Mouse (Mus musculus) cerebellum, postnatal 25 days (tissue): ENCODE results near the gene Trim25.
A peak's percentile ranks its signal among the peaks of the same experiment; 100 is the strongest.

Experiments
- DNase-seq, 2 experiments: peaks; one replicate each; pipeline ENCODE4 v3.0.0; 2021; ENCODE audit warnings: mixed read lengths in 2 of 2

Gene Trim25

DNA sequence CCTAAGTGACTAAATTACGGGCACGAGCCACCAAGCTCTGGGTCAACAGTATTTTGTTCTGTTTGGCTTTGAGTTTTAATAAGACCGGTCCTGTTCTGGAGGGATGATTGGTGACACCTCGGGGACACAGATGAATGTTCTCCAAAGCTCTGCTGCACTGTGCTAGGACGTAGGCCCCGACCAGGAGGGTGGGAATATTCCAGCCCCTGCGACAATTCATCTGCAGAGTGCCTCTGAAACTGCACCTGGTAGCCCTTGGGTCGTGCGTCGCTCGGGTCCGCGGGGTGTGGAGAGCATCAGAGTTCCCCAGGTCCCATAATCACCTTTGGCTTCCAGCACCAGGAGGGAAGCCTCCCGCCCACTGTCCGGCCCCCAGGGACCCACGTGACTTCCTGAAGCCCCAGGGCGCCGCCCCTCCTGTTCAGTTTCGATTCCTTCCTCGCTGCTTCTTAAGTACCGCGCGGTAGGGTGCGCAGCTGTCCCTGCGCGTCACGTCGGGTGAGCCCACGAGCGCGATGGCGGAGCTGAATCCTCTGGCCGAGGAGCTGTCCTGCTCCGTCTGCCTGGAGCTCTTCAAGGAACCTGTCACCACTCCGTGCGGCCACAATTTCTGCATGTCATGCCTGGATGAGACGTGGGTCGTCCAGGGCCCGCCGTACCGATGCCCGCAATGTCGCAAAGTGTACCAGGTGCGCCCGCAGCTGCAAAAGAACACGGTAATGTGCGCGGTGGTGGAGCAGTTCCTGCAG lies at the start of gene Trim25:
Gene Trim25, plus strand, starts transcription at position 403 of the 749 bp plus-strand sequence.
- DNase-seq, result peak in 1 of 2 experiments; percentile 25

DNA sequence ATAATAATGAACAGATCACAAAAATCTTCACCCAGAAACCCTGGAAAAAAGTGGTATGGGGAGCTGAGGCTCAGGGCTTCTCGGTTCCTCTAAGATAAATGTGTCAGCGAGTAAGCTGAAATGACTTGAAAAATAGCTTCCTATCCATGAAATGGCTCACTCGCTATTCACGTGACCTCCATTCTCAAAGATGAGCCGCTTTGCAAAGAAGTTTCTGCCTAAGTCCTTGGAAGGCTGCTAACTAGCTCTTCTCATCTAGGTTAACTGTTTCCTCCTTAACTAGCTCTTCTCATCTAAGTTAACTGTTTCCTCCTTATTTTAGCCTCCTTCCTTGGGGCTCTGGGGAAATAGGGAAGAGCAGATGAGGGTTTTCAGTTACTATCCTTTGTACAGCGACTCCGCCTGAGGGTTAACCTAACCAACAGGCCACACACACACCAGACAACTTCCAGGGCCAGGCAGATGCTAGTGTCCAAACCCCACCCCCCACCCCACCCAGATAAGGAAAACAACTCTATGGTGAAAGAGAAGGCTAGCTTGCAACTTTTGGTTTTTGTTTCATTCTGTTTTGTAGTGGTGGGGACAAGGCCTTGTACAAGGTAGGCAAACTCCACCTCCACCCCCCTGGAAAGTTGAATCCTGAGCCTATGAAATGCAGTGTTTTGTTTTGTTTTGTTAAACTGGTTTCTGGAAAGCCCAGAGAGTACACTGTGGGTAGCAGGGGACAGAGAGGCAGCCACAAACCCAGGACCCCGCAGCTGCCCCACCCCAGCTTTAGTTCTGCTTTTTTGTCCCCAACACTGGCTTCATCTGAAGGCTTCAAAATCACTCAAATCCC lies 49.2 kb upstream of the Trim25 start:
- DNase-seq, result no peak

DNA sequence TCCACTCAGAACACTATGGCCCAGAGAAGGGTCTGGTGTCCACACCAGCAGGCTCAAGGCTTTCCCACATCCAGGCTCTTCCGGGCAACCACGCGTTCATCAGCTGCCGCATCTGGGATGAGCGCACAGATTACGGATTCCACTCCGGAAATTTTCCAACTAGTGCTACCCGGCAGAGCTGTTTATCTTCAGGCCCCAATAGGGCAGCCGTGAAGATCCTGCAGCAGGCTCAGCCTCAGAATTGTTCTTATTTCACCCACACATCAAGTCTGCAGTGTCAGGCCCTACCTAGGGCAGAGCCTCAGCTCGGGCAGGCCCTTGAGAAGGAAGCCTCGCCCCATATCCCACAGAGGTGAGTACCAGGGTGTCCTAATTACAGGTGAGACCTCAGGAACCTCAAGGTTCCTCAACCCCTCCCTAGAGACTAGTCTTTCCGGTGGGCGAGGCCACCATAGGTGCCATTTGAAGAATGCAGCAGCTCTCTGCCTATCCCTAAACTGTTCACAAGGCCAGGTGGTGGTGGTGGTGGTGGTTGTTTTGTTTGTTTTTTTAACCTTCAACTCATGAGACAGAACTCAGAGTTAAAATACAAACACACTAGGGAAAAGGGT lies 48.4 kb upstream of the Trim25 start:
- no peak for DNase-seq

DNA sequence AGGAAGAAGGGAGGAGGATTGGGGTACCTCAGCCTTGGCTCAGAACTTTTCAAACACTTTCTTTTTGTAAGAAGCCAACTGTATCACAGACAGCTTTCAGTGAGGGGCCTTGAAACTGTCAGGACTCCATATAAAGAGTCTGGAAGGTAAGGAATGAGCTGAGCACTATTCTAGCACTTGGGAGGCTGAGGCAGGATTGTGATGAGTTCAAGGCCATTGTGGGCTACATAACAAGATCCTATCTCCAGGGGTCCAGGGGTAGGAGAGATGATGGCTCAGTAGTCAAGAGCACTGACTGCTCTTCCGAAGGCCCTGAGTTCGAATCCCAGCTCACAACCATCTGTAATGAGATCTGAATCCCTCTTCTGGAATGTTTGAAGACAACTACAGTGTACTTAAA lies 47.6 kb upstream of the Trim25 start:
- no peak for DNase-seq

GRCm38 (mm10) chr11:88952117-88952516 lies 47.1 kb upstream of the Trim25 start:
- no peak for DNase-seq

DNA sequence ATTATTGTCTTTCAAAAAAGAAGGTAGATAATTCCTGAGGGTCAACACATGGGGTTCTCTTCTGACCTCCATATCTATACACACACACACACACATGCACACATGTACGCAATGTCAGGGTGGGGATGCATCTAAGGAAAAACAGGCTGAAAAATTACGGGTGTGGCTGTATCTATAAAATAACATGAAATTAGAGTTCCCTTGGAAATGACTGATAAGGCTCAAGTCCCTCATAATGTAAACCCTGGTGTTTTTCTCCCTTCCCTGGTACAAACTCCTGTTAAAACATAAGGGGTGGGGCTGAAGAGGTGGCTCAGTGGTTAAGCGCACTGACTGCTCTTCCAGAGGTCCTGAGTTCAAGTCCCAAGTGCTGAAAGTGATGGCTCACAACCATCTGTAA lies 45.6 kb upstream of the Trim25 start:
- no peak for DNase-seq

DNA sequence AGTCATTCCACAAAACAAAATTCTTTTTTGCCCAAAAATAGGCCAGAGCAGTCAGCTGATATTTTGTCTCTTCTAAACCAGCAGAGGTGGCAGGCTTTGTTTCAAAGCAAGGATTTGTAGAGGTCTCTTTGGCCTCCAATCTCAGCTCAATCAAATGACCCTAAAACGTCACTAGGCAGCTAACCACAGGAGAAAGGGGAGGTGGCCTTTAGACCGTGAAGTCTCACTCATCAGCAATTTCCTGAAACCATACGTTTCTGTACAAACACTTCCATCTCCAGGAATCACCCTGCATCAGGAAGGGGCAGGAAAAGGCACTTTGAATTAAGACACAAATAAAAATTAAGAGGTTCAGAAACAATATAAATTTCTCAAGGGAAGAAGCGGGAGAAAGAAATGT lies 44.4 kb upstream of the Trim25 start:
- DNase-seq, result peak; percentile 13 to 24

- DNase-seq, result peak; percentile 96 to 99
These were observed 43.8 kb upstream of the Trim25 start, which contains the start of gene Scpep1 for GRCm38 (mm10) chr11:88955217-88955969. Gene Scpep1 (minus strand): TSS chr11:88955465.

GRCm38 (mm10) chr11:88958851-88959250 lies 40.3 kb upstream of the Trim25 start:
- DNase-seq, result no peak

GRCm38 (mm10) chr11:88966881-88967361 lies 32.3 kb upstream of the Trim25 start, which contains the start of gene Elobl:
Gene Elobl (minus strand): TSS chr11:88966931.
- no peak for DNase-seq

- peak in 1 of 2 experiments; percentile 13 for DNase-seq
These were observed 28.9 kb upstream of the Trim25 start, which contains the start of gene Coil for GRCm38 (mm10) chr11:88970202-88970732. Gene Coil (plus strand): TSS chr11:88970252.

- DNase-seq, result peak; percentile 96 to 98
These were observed 25.1 kb upstream of the Trim25 start for GRCm38 (mm10) chr11:88973776-88974701.

GRCm38 (mm10) chr11:88976320-88976719 lies 22.9 kb upstream of the Trim25 start:
- no peak for DNase-seq

DNA sequence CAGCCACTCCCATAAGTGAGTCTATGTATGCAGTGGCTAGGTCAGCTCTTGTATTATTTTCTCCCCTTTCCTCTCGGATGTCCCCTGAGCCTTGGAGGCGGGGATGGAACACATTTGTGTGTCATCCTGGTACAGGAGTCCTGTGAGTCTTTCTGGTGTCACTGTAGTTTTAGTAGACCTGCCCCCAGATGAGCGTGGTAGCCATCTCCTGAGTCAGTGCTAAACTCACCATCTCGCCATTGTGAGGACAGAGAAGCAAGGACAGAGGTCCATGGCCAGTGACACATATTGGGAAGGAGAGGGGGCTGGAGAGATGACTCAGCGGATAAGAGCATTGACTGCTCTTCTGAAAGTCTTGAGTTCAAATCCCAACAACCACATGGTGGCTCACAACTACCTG lies 22.0 kb upstream of the Trim25 start:
- no peak for DNase-seq

DNA sequence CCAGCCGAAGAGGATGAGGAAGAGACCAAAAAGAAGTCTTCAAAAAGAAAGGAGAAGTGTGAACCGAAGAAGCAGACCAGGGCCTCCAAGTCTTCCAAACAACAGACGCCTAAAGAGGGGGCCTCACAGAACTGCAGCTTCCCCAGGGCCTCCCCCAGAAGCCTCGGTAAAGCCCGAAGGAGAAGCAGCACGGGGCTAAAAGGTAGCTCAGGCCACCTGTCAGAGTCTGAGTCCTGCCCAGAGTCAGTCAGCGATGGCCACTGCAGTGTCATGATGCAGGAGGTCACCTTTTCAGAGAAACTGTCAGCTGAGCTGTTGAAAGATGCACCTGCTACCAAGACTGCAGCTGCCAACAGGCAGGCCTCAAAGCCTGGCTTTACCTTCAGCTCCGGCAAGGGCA lies 17.8 kb upstream of the Trim25 start:
- DNase-seq, result no peak

- no peak for DNase-seq
These were observed 12.6 kb upstream of the Trim25 start for GRCm38 (mm10) chr11:88986616-88987015.

DNA sequence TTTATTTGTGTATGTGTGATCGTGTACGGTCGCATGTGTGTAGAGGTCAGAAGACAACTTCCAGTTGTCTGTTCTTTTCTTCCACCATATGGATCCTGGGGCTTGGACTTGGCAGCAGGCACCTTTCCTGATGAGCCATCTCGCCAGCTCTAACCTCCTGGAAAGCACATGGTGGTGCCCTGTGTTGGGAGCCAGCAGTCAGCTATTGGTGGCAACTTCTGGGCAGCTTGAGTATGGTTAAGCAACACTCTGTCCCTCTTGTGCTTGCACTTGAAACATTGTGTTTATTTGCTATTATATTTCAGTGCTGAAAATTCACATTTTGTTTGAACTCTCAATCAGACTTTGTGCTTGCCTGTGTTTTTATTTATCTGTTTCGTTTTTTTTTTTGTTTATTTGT lies 10.2 kb upstream of the Trim25 start:
- DNase-seq, result no peak

GRCm38 (mm10) chr11:88989530-88989929 lies 9.6 kb upstream of the Trim25 start:
- no peak for DNase-seq

GRCm38 (mm10) chr11:88993186-88993585 lies 6.0 kb upstream of the Trim25 start:
- no peak for DNase-seq

DNA sequence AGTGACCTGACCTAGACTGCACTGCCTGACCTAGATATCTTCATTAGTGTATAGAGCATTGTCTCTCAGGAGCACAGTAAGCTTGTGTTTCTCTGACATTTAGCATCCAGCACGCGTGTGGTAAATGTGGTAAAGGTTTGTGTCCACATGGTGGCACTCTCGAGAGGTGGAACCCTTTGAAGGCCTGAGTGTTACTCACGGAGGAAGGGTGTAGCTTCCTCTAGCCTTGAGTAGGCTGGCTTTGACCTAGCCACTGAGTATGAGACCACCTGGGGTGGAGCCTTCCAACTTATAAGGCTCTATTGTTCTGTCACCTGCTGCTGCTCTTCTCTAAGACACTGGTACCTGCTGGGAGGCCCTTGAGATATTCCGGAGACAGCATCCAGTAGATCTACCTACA lies 5.6 kb upstream of the Trim25 start:
- DNase-seq, result peak in 1 of 2 experiments; percentile 43

- DNase-seq, result no peak
These were observed 4.7 kb upstream of the Trim25 start for GRCm38 (mm10) chr11:88994492-88994891.
